Mouse (Mus musculus) bone marrow macrophage, adult 2 months (primary cell): ENCODE measurements around the gene Timm17a.

Experiments used
- CTCF ChIP-seq: IDR thresholded peaks from 2 replicates; pipeline ENCODE4 v1.5.1; 2012; ENCODE audit warnings: low read depth, mild to moderate bottlenecking, low read length, moderate library complexity
- POLR2A ChIP-seq: IDR thresholded peaks from 2 replicates; pipeline ENCODE4 v1.6.1; 2012; ENCODE audit warnings: mild to moderate bottlenecking, low read depth, low read length, borderline replicate concordance

- no peak for TF ChIP-seq CTCF
- no peak for TF ChIP-seq POLR2A
These were observed 9.9 kb upstream of the Timm17a start for GRCm38 (mm10) chr1:135323367-135323901.
